Mouse (Mus musculus): Measurements from ENCODE around the gene Nap1l5.
"Not testable (repeated sequence)": the region's sequence is repeated elsewhere in the genome, so short reads cannot be mapped to it uniquely, and the experiment has no call there.

Nap1l5 gene

GRCm38 (mm10) chr6:58904551-58904950 is 2.3 kb downstream of the Nap1l5 start:
- in situ Hi-C loops (cut with MboI), result no loop called here

- in situ Hi-C loops (cut with MboI), result no loop called here
Observed at GRCm38 (mm10) chr6:58903171-58903570, 3.7 kb downstream of the Nap1l5 start.

GRCm38 (mm10) chr6:58900536-58900935 is 6.3 kb downstream of the Nap1l5 start:
- in situ Hi-C loops (cut with MboI), result no loop called here

DNA sequence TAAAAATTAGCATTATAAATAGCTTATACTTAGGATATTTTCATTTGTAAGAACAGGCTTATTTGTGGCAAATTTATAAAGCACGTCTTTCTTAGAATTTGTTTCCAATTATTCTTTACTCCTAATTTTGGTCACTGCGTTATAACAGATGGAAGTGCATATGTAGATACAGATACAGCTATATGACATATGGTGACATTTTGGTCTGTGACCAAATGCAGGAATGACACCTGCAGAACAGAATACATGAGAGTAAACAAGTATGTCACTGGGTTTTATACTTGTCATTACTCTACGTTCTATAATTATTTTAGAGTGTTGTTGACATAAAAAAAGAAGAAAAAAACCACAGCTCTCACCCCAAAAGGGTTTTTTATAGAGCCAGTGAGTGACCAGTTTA is 7.8 kb downstream of the Nap1l5 start:
- in situ Hi-C loops (cut with MboI), result no loop called here

GRCm38 (mm10) chr6:58896648-58897047 is 10.2 kb downstream of the Nap1l5 start:
- in situ Hi-C loops (cut with MboI), result no loop called here

DNA sequence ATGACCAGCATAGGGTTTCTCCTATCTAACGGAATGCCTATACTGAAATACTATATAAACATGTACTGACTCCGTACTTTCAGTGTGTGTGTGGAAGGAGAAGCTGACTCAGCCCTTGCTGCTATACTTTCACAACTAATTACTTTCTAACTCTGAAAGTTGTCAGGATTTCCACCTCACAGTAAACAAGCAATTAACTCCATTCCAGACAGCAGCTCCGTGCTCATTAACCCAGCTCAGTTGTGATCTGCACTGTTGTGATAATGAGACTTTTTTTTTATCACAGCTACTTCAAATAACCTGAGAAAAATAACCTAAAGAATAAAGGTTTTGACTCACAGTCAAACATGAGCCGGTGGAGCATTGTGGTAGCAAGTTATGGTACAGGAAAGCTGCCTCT is 11.9 kb downstream of the Nap1l5 start:
- in situ Hi-C loops (cut with MboI), result no loop called here

DNA sequence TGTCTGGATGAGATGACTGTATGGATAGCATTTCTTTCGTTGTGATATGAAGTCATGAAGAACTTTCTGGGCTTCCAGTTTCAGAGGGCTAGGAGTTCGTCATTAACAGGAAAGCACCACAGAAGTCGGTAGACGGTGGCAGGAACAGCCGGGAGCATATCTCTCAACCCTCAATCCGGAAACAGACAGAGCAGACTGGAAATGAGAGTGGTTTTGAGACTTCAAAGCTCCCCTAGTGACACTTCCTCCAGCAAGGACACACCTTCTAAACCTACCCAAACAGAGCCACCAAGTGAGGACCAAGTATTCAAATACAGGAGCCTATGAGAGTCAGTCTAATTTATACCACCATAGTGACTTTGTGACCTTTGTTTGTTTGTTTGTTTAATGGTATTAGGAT is 13.6 kb downstream of the Nap1l5 start:
- in situ Hi-C loops (cut with MboI), result no loop called here

DNA sequence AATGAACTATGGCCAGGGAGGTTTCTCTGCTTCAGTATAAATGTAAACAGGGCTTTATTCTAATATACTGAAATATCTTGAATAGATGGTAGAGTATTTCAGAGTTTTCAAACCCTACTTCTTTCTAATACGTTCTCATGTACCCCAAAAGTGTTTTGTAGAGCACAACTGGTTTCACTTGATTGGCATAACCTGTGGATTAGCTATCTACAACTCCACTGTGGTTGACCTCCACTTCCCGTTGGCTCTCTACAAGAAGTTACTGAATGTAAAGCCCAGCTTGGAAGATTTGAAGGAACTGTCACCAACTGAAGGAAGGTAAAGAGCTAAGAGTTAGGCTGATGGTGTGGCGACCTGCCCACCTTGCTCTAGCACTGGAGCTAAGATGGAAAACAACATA is 17.0 kb downstream of the Nap1l5 start:
- in situ Hi-C loops (cut with MboI), result no loop called here

DNA sequence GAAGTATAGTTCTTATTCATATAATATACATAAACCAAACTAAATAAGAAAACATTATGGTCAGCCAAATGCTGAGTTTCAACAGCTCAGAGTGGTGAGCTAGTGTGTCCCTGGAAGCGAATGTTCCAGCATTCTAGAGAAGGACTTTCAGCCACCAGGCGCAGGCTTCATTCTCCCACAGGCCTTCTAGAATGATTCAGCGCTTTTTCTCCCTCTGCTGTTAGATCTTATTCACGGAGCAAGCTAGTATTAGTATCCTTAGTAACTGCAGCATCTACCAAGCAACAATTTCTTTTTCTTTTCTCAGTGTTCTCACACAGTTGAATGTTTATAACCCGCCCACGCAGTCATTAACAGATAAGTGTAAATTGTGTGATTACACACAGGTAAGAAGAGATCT is 24.6 kb downstream of the Nap1l5 start:
- in situ Hi-C loops (cut with MboI), result no loop called here

DNA sequence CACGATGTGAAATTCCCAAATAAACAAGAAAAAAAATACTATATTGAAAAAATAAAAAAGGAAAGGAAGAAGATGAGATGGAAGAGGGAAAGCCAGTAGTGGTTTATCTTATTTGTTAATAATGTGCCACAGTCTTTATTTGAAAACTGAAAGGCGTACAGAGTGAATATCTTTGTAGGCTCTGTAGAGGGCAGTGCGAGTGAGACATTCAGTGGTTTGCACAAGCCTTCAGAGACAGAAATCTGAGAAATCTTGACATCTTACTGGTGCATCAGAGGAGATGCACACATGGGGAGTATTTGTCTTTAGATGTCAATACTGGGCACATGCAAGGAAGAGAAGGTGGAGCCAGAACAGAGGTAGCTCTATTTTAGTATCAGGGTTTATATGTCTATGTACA is 25.5 kb downstream of the Nap1l5 start:
- in situ Hi-C loops (cut with MboI), result no loop called here

- in situ Hi-C loops (cut with MboI), result no loop called here
Observed at GRCm38 (mm10) chr6:58880861-58881260, 26.0 kb downstream of the Nap1l5 start.

DNA sequence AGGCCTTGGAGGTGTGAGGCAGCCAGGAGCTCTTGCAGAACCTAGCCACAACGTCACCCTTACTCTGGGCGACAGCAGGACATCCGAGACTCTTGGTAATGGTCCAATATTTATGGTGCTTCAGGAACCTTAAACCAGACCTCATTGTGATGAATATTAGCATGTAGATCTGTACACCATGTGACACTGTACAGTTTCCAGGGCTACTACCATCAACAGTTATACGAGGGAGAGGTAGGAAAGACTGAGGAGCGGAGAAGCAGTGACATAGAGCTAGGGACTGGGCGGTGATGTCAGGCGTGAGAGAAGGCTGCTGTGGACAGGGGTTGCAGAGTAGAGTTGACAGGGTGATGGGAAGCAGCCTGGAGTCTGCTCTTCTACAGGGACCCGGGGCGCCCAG is 26.9 kb downstream of the Nap1l5 start:
- in situ Hi-C loops (cut with MboI), result no loop called here

GRCm38 (mm10) chr6:58879572-58879971 is 27.3 kb downstream of the Nap1l5 start:
- in situ Hi-C loops (cut with MboI), result no loop called here

- in situ Hi-C loops (cut with MboI), result not testable (repeated sequence)
Observed at GRCm38 (mm10) chr6:58867858-58868257, 39.0 kb downstream of the Nap1l5 start.

DNA sequence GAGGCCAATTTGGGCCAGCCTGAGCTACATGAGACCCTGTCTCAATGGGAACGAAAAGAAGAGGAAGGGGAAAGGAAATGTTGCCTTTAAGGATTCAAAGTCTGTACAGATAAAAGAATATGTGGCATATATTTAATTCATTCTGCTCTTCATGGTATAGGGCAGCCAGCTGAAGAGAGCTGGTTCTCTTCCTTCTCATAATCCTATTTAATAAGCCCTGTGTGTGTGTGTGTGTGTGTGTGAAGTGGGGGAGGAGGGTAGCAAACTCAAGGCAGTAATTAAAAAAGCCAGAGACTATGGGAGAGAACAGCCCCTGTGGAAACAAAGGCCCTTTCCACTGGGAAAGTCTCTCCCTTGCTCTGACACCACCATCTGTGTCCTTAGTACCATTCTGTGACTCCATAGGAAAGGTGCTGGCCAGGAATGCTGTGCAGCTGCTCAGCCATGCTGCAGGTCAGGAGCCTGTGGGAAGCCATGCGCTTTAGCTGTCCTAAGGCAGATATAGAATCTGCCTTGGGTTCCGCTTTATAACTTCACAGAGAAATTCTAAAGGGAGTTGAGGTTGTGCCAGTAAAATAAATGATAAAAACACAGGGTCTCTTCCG is 43.1 kb downstream of the Nap1l5 start:
- in situ Hi-C loops (cut with MboI), result no loop called here

- in situ Hi-C loops (cut with MboI), result no loop called here
Observed at GRCm38 (mm10) chr6:58862446-58862993, 44.4 kb downstream of the Nap1l5 start.

- in situ Hi-C loops (cut with MboI), result no loop called here
Observed at GRCm38 (mm10) chr6:58859517-58859916, 47.4 kb downstream of the Nap1l5 start.

- in situ Hi-C loops (cut with MboI), result no loop called here
Observed at GRCm38 (mm10) chr6:58856494-58856893, 50.4 kb downstream of the Nap1l5 start.

DNA sequence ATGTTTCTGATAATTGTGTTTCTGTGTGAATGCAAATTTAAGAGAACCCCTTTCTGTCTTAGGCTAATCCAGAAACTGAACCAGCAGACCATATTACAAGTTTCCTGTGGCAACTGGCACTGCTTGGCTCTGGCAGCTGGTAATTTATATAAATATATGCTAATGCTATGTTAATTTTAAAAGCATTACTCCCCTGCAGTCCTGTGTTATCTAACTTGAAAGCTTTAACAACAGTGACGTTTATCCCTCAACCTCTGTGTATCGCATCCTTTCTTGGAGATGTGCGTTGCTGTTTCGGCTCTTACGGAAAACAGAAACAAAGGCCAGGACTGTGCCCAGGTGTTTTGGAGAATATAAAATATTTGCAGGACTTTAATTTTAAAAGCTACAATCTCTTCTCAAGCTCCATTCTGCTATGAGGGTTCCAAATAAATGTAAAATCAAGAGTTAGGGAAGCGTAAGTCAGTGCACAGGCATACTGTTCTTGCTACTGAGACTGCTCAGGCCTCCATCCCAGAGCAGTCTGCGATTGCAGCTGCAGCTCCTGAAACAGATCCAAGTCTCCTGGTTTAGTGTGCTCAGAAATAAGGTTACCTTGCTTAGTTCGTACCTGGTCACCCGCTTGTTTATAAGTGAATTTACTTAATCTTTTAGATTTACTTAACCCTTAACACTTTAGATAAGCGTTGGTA is 51.1 kb downstream of the Nap1l5 start:
- in situ Hi-C loops (cut with MboI), result no loop called here

Measured in mature B cell (primary cell).